Mouse (Mus musculus) forebrain, embryonic 15.5 days (tissue): ENCODE data around the gene A630076J17Rik. TPM values are rescaled to one million over a fixed set of nuclear protein-coding genes. Genes with fewer than 3 reads are reported as not detected.

Source experiments
- ATAC-seq: fragments of 200-750 bp; cut with Nextera tagmentation; replicated peaks from 2 replicates; pipeline ENCODE4 v1.8.0; 2017; ENCODE audit warnings: mild to moderate bottlenecking, moderate TSS enrichment, moderate library complexity
- H3K27ac ChIP-seq: fragments of 300-500 bp; sonication (generic); replicated peaks from 2 replicates; pipeline ENCODE4 v1.5.1; 2015; ENCODE audit warnings: mild to moderate bottlenecking, inconsistent platforms
- H3K27me3 ChIP-seq: fragments of 300-500 bp; sonication (generic); 2 replicates; pipeline ENCODE4 v1.6.1; 2015; ENCODE audit warnings: inconsistent platforms
- H3K36me3 ChIP-seq: fragments of 300-500 bp; sonication (generic); 2 replicates; pipeline ENCODE4 v1.6.1; 2015; ENCODE audit warnings: mild to moderate bottlenecking, inconsistent platforms
- H3K4me1 ChIP-seq: fragments of 300-500 bp; sonication (generic); 2 replicates; pipeline ENCODE4 v1.6.1; 2015; ENCODE audit warnings: inconsistent platforms
- H3K4me2 ChIP-seq: fragments of 300-500 bp; sonication (generic); replicated peaks from 2 replicates; pipeline ENCODE4 v1.6.1; 2015; ENCODE audit warnings: mild to moderate bottlenecking, inconsistent platforms
- H3K4me3 ChIP-seq: fragments of 300-500 bp; sonication (generic); 2 replicates; pipeline ENCODE4 v1.5.1; 2015; ENCODE audit warnings: mild to moderate bottlenecking, inconsistent platforms
- H3K9ac ChIP-seq: fragments of 300-500 bp; sonication (generic); replicated peaks from 2 replicates; pipeline ENCODE4 v1.6.1; 2015; ENCODE audit warnings: mild to moderate bottlenecking, inconsistent platforms
- H3K9me3 ChIP-seq: fragments of 300-500 bp; sonication (generic); 2 replicates; pipeline ENCODE4 v1.6.1; 2016; ENCODE audit warnings: inconsistent platforms
- WGBS: fragments of 180-500 bp; shearing (Covaris S2); methylation state at CpG from one replicate; pipeline ENCODE4 v1.1.7; 2015; ENCODE audit warnings: mixed read lengths; 5-methylcytosine and 5-hydroxymethylcytosine counted together
- polyA plus RNA-seq: library from polyadenylated mRNA; unstranded; fragments of >200 nt; fragmentation: Nextera tagmentation; extraction: Ambion mirVana; gene quantifications from 2 replicates; pipeline ENCODE4 v1.2.1, GENCODE M21; 2015

Gene A630076J17Rik
- polyA plus RNA-seq, 1 experiment from 2014 or later: not detected

GRCm38 (mm10) chr3:107207625-107208253, 22.7 kb upstream of the A630076J17Rik start:
- no peaks in the 10 kb centered on the region for H3K9me3 ChIP-seq
- 0 out of 2 replicates have a peak, but pooled peaks have one; percentile 24 for ATAC-seq
- H3K4me3 ChIP-seq: no peak overlapping the region
- no peaks in the 10 kb centered on the region for H3K4me1 ChIP-seq
- H3K36me3 ChIP-seq: no peaks in the 10 kb centered on the region
- no peak overlapping the region for H3K27ac ChIP-seq
- H3K4me2 ChIP-seq: no peak overlapping the region
- WGBS: 57% methylated on average over 7 of the region's 7 CpGs
- no peak overlapping the region for H3K9ac ChIP-seq
- H3K27me3 ChIP-seq: no peaks in the 10 kb centered on the region

GRCm38 (mm10) chr3:107214606-107215005, 15.8 kb upstream of the A630076J17Rik start:
- Histone ChIP-seq H3K27ac (no peak overlapping the region), H3K4me2 (no peak overlapping the region), H3K9ac (no peak overlapping the region), H3K9me3 (no peaks in the 10 kb centered on the region), H3K4me1 (no peaks in the 10 kb centered on the region), H3K36me3 (no peaks in the 10 kb centered on the region), H3K27me3 (no peaks in the 10 kb centered on the region), H3K4me3 (no peak overlapping the region)
- no peak for ATAC-seq
- WGBS: 91% methylated on average over 5 of the region's 5 CpGs

GRCm38 (mm10) chr3:107216400-107217100, 13.9 kb upstream of the A630076J17Rik start:
- no peak for ATAC-seq
- Histone ChIP-seq H3K9me3 (no peaks in the 10 kb centered on the region), H3K4me1 (no peaks in the 10 kb centered on the region), H3K36me3 (no peaks in the 10 kb centered on the region), H3K27ac (no peak overlapping the region), H3K4me3 (no peak overlapping the region), H3K4me2 (no peak overlapping the region), H3K27me3 (no peaks in the 10 kb centered on the region), H3K9ac (no peak overlapping the region)
- 65% methylated on average over 8 of the region's 8 CpGs for WGBS

GRCm38 (mm10) chr3:107217101-107217480, 13.3 kb upstream of the A630076J17Rik start:
- no peaks in the 10 kb centered on the region for H3K9me3 ChIP-seq
- ATAC-seq: no peak
- H3K4me3 ChIP-seq: no peak overlapping the region
- no peaks in the 10 kb centered on the region for H3K4me1 ChIP-seq
- H3K27ac ChIP-seq: no peak overlapping the region
- H3K4me2 ChIP-seq: no peak overlapping the region
- H3K9ac ChIP-seq: no peak overlapping the region
- H3K36me3 ChIP-seq: no peaks in the 10 kb centered on the region
- no peaks in the 10 kb centered on the region for H3K27me3 ChIP-seq
- 87% methylated on average over 3 of the region's 3 CpGs for WGBS

DNA sequence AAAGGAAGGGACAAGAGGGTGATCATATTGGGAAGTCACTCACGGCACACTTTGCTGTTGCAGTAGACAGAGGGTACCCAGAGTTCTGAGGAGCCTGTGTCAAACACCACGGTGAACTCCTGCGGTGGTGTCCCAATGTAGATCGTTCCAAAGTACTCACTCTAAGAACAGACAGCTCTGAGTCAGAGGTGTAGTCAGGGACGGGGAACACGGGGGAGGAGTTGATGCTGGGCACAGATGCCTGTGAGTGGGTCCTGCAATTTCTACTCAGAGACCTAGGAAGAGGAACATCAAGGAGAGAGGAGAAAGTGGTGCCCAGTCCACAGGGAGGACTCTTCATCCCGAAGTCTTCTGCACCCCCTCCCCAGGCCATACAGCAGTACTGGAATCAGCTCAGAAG, 11.8 kb upstream of the A630076J17Rik start:
- H3K4me2 ChIP-seq: no peak overlapping the region
- H3K9me3 ChIP-seq: no peaks in the 10 kb centered on the region
- no peak overlapping the region for H3K27ac ChIP-seq
- no peak for ATAC-seq
- H3K9ac ChIP-seq: no peak overlapping the region
- 94% methylated on average over 7 of the region's 7 CpGs for WGBS
- H3K27me3 ChIP-seq: no peaks in the 10 kb centered on the region
- no peaks in the 10 kb centered on the region for H3K4me1 ChIP-seq
- H3K4me3 ChIP-seq: no peak overlapping the region
- no peaks in the 10 kb centered on the region for H3K36me3 ChIP-seq

DNA sequence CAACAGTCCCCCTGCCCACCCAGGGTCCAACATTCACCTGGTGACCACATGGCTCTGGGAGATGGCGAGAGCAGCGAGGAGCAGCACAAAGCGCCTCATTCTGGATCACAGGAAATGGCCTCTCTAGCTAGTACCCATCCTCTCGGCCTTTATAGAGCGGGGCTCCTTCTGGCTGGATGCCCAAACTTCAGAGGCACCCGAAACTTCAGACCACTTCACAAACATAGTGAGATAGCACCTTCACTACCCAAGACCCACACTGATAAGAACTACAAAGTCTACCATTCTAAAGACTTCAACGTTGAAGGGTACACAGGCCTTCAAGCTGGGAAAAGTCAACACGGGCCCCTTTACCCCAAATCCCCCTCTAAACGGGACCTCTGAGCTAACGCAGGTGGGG, 8.8 kb upstream of the A630076J17Rik start, which contains the start of gene Cym:
Gene Cym (minus strand): TSS at position 125 of the 400 bp plus-strand sequence.
- 87% methylated on average over 10 of the region's 10 CpGs for WGBS
- no peak for ATAC-seq
- Histone ChIP-seq H3K36me3 (no peaks in the 10 kb centered on the region), H3K9ac (no peak within 1 kb of the TSS), H3K9me3 (no peaks in the 10 kb centered on the region), H3K4me3 (no peak within 1 kb of the TSS), H3K4me2 (no peak within 1 kb of the TSS), H3K27me3 (no peaks in the 10 kb centered on the region), H3K27ac (no peak within 1 kb of the TSS), H3K4me1 (no peaks in the 10 kb centered on the region)

DNA sequence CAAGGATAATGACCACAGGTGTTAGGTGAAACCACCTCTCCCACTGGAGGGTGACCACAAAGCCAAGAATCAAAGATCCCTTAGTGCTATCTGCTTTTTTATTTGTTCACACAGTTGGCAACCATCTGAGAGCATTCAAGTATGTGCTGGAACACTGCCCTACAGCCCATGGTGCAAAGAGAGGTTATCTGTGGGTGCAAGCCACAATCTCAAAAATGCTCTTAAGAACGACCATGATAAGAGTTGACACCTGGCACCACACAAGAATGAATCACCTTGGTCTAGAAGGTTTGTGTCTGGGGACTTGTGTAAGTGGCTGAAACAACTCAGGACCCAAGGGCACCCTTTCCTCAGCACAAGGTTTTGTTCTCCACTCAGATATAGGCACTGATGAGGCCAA, 7.2 kb upstream of the A630076J17Rik start:
- WGBS: 79% methylated on average over 1 of the region's 1 CpGs
- H3K9me3 ChIP-seq: no peaks in the 10 kb centered on the region
- no peaks in the 10 kb centered on the region for H3K36me3 ChIP-seq
- ATAC-seq: no peak
- no peak overlapping the region for H3K27ac ChIP-seq
- H3K4me1 ChIP-seq: no peaks in the 10 kb centered on the region
- no peak overlapping the region for H3K9ac ChIP-seq
- no peak overlapping the region for H3K4me2 ChIP-seq
- H3K4me3 ChIP-seq: no peak overlapping the region
- no peaks in the 10 kb centered on the region for H3K27me3 ChIP-seq

GRCm38 (mm10) chr3:107225820-107226219, 4.6 kb upstream of the A630076J17Rik start:
- Histone ChIP-seq H3K27me3 (no peaks in the 10 kb centered on the region), H3K4me1 (no peaks in the 10 kb centered on the region), H3K36me3 (no peaks in the 10 kb centered on the region), H3K9ac (no peak overlapping the region), H3K4me2 (no peak overlapping the region), H3K27ac (no peak overlapping the region), H3K9me3 (no peaks in the 10 kb centered on the region), H3K4me3 (no peak overlapping the region)
- no peak for ATAC-seq
- 90% methylated on average over 5 of the region's 5 CpGs for WGBS

- 86% methylated on average over 5 of the region's 5 CpGs for WGBS
Observed at GRCm38 (mm10) chr3:107229221-107229620, 1.2 kb upstream of the A630076J17Rik start.

GRCm38 (mm10) chr3:107229822-107230221, 592 bp upstream of the A630076J17Rik start:
- no peaks in the 10 kb centered on the region for H3K4me1 ChIP-seq
- WGBS: 77% methylated on average over 5 of the region's 5 CpGs
- no peak overlapping the region for H3K4me3 ChIP-seq
- no peak for ATAC-seq
- H3K27ac ChIP-seq: no peak overlapping the region
- no peak overlapping the region for H3K4me2 ChIP-seq
- no peaks in the 10 kb centered on the region for H3K36me3 ChIP-seq
- H3K27me3 ChIP-seq: no peaks in the 10 kb centered on the region
- no peak overlapping the region for H3K9ac ChIP-seq
- H3K9me3 ChIP-seq: no peaks in the 10 kb centered on the region

More at GRCm38 (mm10) chr3:107229221-107229620, 1.2 kb upstream of the A630076J17Rik start:
- H3K9me3 ChIP-seq: no peaks in the 10 kb centered on the region
- no peak overlapping the region for H3K4me2 ChIP-seq
- no peak overlapping the region for H3K27ac ChIP-seq
- no peaks in the 10 kb centered on the region for H3K4me1 ChIP-seq
- no peaks in the 10 kb centered on the region for H3K36me3 ChIP-seq
- no peak for ATAC-seq
- H3K9ac ChIP-seq: no peak overlapping the region
- no peaks in the 10 kb centered on the region for H3K27me3 ChIP-seq
- H3K4me3 ChIP-seq: no peak overlapping the region

GRCm38 (mm10) chr3:107231202-107231601, 788 bp downstream of the A630076J17Rik start:
- Histone ChIP-seq H3K4me1 (no peaks in the 10 kb centered on the region), H3K9ac (no peak overlapping the region), H3K4me3 (no peak overlapping the region), H3K27me3 (no peaks in the 10 kb centered on the region), H3K36me3 (no peaks in the 10 kb centered on the region), H3K9me3 (no peaks in the 10 kb centered on the region), H3K4me2 (no peak overlapping the region), H3K27ac (no peak overlapping the region)
- ATAC-seq: no peak
- WGBS: 70% methylated on average over 4 of the region's 4 CpGs

DNA sequence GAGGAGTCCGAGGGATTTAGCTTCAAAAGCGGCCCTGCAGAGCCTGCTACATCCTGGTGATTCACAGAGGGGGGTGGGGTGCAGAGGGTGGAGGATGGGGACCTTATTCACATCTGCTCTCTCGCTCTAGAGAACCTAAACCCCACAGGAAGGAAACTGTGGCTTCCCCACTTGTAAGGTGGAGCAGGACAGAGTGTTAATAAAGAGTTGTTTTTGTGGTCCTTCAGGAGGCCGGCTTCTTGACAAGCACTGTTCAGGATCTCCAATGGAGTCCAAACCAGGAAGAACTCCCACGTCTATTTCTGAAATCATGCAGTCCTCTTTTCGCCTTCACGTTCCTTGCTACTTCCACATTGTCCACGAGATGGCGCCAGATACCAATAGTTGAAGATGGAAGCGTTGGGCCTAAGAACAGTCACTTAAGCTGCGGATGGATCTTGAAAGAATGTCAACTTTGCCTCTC, 3.0 kb downstream of the A630076J17Rik start:
- 5% methylated on average over 11 of the region's 11 CpGs for WGBS
- H3K9me3 ChIP-seq: no peaks in the 10 kb centered on the region
- H3K9ac ChIP-seq: no peak overlapping the region
- peak; percentile 78 for ATAC-seq
- 0 out of 2 replicates have a peak overlapping the region, but pooled peaks have one; percentile 17 for H3K4me2 ChIP-seq
- H3K4me1 ChIP-seq: no peaks in the 10 kb centered on the region
- no peaks in the 10 kb centered on the region for H3K27me3 ChIP-seq
- no peak overlapping the region for H3K4me3 ChIP-seq
- no peaks in the 10 kb centered on the region for H3K36me3 ChIP-seq
- H3K27ac ChIP-seq: no peak overlapping the region
